Mouse (Mus musculus) spleen, adult 2 months (tissue): ENCODE results near the gene Sytl3.

Experiments used
- CTCF ChIP-seq: fragments of 200-500 bp; IDR thresholded peaks from 2 replicates; pipeline ENCODE4 v1.5.1; 2011; ENCODE audit warnings: mild to moderate bottlenecking, inconsistent platforms; ENCODE audit not compliant: insufficient read depth, insufficient read length, insufficient replicate concordance; ENCODE audit errors: extremely low read depth
- POLR2A ChIP-seq: fragments of 200-500 bp; IDR thresholded peaks from 2 replicates; pipeline ENCODE4 v1.6.1; 2011; ENCODE audit warnings: low read depth, low read length, inconsistent platforms

DNA sequence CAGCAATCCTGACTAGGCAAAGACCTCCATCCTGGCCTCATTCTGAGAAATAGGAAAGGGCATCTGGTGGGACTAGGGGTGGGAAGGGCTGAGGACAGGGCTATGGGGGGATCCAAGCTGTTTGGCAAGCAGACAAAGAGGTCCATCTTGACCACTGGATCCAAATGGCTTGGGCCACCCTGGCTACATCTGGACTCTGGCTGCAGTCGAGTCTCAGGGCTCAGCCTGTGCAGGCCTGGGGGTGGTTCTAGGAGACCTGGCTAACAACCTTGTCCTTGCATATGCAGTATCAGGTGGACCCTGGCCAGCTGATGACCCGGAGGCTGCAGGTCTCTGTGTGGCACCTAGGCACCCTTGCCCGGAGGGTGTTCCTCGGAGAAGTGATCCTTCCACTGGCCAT, 73.8 kb downstream of the Sytl3 start:
- TF ChIP-seq CTCF (no peak), POLR2A (no peak)
